Mouse (Mus musculus) hindbrain, embryonic 13.5 days (tissue): ENCODE measurements around the gene P2ry14. TPM values are rescaled to one million over a fixed set of nuclear protein-coding genes. Genes with fewer than 3 reads are reported as not detected.
A peak's percentile ranks its signal among the peaks of the same experiment; 100 is the strongest.
"Not testable (repeated sequence)": the region's sequence is repeated elsewhere in the genome, so short reads cannot be mapped to it uniquely, and the experiment has no call there.

ENCODE experiments used
- ATAC-seq: fragments of 200-750 bp; cut with Nextera tagmentation; 2 replicates; pipeline ENCODE4 v1.8.0; 2017; ENCODE audit warnings: moderate TSS enrichment; ENCODE audit not compliant: low FRiP score
- H3K27ac ChIP-seq: fragments of 300-500 bp; sonication (generic); 2 replicates; pipeline ENCODE4 v1.5.1; 2015; ENCODE audit warnings: inconsistent platforms, mild to moderate bottlenecking, moderate library complexity
- H3K27me3 ChIP-seq: fragments of 300-500 bp; sonication (generic); 2 replicates; pipeline ENCODE4 v1.6.1; 2015; ENCODE audit warnings: mild to moderate bottlenecking, inconsistent platforms
- H3K36me3 ChIP-seq: fragments of 300-500 bp; sonication (generic); 2 replicates; pipeline ENCODE4 v1.6.1; 2015; ENCODE audit warnings: mild to moderate bottlenecking, inconsistent platforms
- H3K4me1 ChIP-seq: fragments of 300-500 bp; sonication (generic); replicated peaks from 2 replicates; pipeline ENCODE4 v1.6.1; 2015; ENCODE audit warnings: inconsistent platforms
- H3K4me2 ChIP-seq: fragments of 300-500 bp; sonication (generic); 2 replicates; pipeline ENCODE4 v1.6.1; 2015; ENCODE audit warnings: inconsistent platforms, mild to moderate bottlenecking, moderate library complexity
- H3K4me3 ChIP-seq: fragments of 300-500 bp; sonication (generic); 2 replicates; pipeline ENCODE4 v1.5.1; 2015; ENCODE audit warnings: mild to moderate bottlenecking, inconsistent platforms
- H3K9ac ChIP-seq: fragments of 300-500 bp; sonication (generic); 2 replicates; pipeline ENCODE4 v1.6.1; 2015; ENCODE audit warnings: mild to moderate bottlenecking, inconsistent platforms
- H3K9me3 ChIP-seq: fragments of 300-500 bp; sonication (generic); 2 replicates; pipeline ENCODE4 v1.6.1; 2016; ENCODE audit warnings: inconsistent platforms
- WGBS: fragments of 180-500 bp; shearing (Covaris S2); methylation state at CpG from one replicate; pipeline ENCODE4 v1.1.7; 2015; 5-methylcytosine and 5-hydroxymethylcytosine counted together
- polyA plus RNA-seq: library from polyadenylated mRNA; unstranded; fragments of >200 nt; fragmentation: Nextera tagmentation; extraction: Ambion mirVana; gene quantifications from 2 replicates; pipeline ENCODE4 v1.2.1, GENCODE M21; 2015

The P2ry14 gene
- polyA plus RNA-seq, 1 experiment from 2014 or later = 3.8 TPM

- H3K4me3 ChIP-seq, H3K36me3 ChIP-seq, H3K27me3 ChIP-seq, H3K9me3 ChIP-seq, H3K9ac ChIP-seq, H3K27ac ChIP-seq, ATAC-seq, H3K4me2 ChIP-seq, H3K4me1 ChIP-seq: not testable (repeated sequence)
- 93% methylated on average over 4 of the region's 4 CpGs for WGBS
Observed at GRCm38 (mm10) chr3:59140941-59141340, 12.5 kb downstream of the P2ry14 start.

- no peak overlapping the region for H3K4me2 ChIP-seq
- no peak for ATAC-seq
- no peaks in the 10 kb centered on the region for H3K36me3 ChIP-seq
- H3K27me3 ChIP-seq = no peaks in the 10 kb centered on the region
- no peak overlapping the region for H3K27ac ChIP-seq
- no peak overlapping the region for H3K4me3 ChIP-seq
- no peaks in the 10 kb centered on the region for H3K4me1 ChIP-seq
- no peak overlapping the region for H3K9ac ChIP-seq
- no peaks in the 10 kb centered on the region for H3K9me3 ChIP-seq
- WGBS = 81% methylated on average over 2 of the region's 2 CpGs
Observed at GRCm38 (mm10) chr3:59140115-59140514, 13.3 kb downstream of the P2ry14 start.

- H3K4me2 ChIP-seq = no peak overlapping the region
- H3K9me3 ChIP-seq = no peaks in the 10 kb centered on the region
- no peaks in the 10 kb centered on the region for H3K36me3 ChIP-seq
- H3K9ac ChIP-seq = no peak overlapping the region
- no peaks in the 10 kb centered on the region for H3K4me1 ChIP-seq
- H3K27ac ChIP-seq = no peak overlapping the region
- ATAC-seq = no peak
- H3K27me3 ChIP-seq = no peaks in the 10 kb centered on the region
- no peak overlapping the region for H3K4me3 ChIP-seq
Observed at GRCm38 (mm10) chr3:59139651-59140051, 13.8 kb downstream of the P2ry14 start.

- Histone ChIP-seq H3K4me2 (no peak overlapping the region), H3K9ac (no peak overlapping the region), H3K27ac (no peak overlapping the region), H3K4me1 (no peaks in the 10 kb centered on the region), H3K36me3 (no peaks in the 10 kb centered on the region), H3K27me3 (no peaks in the 10 kb centered on the region), H3K9me3 (no peaks in the 10 kb centered on the region), H3K4me3 (no peak overlapping the region)
- no peak for ATAC-seq
- WGBS = 63% methylated on average over 12 of the region's 12 CpGs
Observed at GRCm38 (mm10) chr3:59138946-59139468, 14.4 kb downstream of the P2ry14 start.

- Histone ChIP-seq H3K4me1 (no peaks in the 10 kb centered on the region), H3K27me3 (no peaks in the 10 kb centered on the region), H3K9ac (no peak overlapping the region), H3K9me3 (no peaks in the 10 kb centered on the region), H3K36me3 (no peaks in the 10 kb centered on the region), H3K27ac (peak overlapping the region; percentile 52), H3K4me3 (no peak overlapping the region), H3K4me2 (no peak overlapping the region)
- ATAC-seq = no peak
- 80% methylated on average over 5 of the region's 5 CpGs for WGBS
Observed at GRCm38 (mm10) chr3:59135911-59136653, 17.3 kb downstream of the P2ry14 start.

- WGBS = 94% methylated on average over 5 of the region's 5 CpGs
- no peak overlapping the region for H3K4me3 ChIP-seq
- H3K27me3 ChIP-seq = no peaks in the 10 kb centered on the region
- H3K9ac ChIP-seq = no peak overlapping the region
- no peaks in the 10 kb centered on the region for H3K36me3 ChIP-seq
- no peaks in the 10 kb centered on the region for H3K4me1 ChIP-seq
- no peak overlapping the region for H3K4me2 ChIP-seq
- H3K9me3 ChIP-seq = no peaks in the 10 kb centered on the region
- no peak for ATAC-seq
- no peak overlapping the region for H3K27ac ChIP-seq
Observed at GRCm38 (mm10) chr3:59133189-59133588, 20.2 kb downstream of the P2ry14 start.

- ATAC-seq = no peak
- 94% methylated on average over 4 of the region's 4 CpGs for WGBS
- H3K27ac ChIP-seq = no peak overlapping the region
- no peaks in the 10 kb centered on the region for H3K36me3 ChIP-seq
- no peak overlapping the region for H3K9ac ChIP-seq
- no peak overlapping the region for H3K4me2 ChIP-seq
- no peaks in the 10 kb centered on the region for H3K4me1 ChIP-seq
- no peak overlapping the region for H3K4me3 ChIP-seq
- H3K27me3 ChIP-seq = no peaks in the 10 kb centered on the region
- no peaks in the 10 kb centered on the region for H3K9me3 ChIP-seq
Observed at GRCm38 (mm10) chr3:59131966-59132365, 21.5 kb downstream of the P2ry14 start.

GRCm38 (mm10) chr3:59131081-59131480 is 22.3 kb downstream of the P2ry14 start:
- no peak overlapping the region for H3K9ac ChIP-seq
- no peak for ATAC-seq
- WGBS = 80% methylated on average over 4 of the region's 4 CpGs

GRCm38 (mm10) chr3:59130431-59130830 is 23.0 kb downstream of the P2ry14 start:
- WGBS = 76% methylated on average over 8 of the region's 8 CpGs
- no peaks in the 10 kb centered on the region for H3K27me3 ChIP-seq
- no peak overlapping the region for H3K27ac ChIP-seq
- H3K4me3 ChIP-seq = no peak overlapping the region
- H3K9ac ChIP-seq = no peak overlapping the region
- no peak for ATAC-seq
- H3K4me2 ChIP-seq = no peak overlapping the region
- H3K4me1 ChIP-seq = no peaks in the 10 kb centered on the region
- no peaks in the 10 kb centered on the region for H3K36me3 ChIP-seq
- H3K9me3 ChIP-seq = no peaks in the 10 kb centered on the region

More at GRCm38 (mm10) chr3:59131081-59131480, 22.3 kb downstream of the P2ry14 start:
- Histone ChIP-seq H3K9me3 (no peaks in the 10 kb centered on the region), H3K36me3 (no peaks in the 10 kb centered on the region), H3K4me3 (no peak overlapping the region), H3K27ac (no peak overlapping the region), H3K4me2 (no peak overlapping the region), H3K27me3 (no peaks in the 10 kb centered on the region), H3K4me1 (no peaks in the 10 kb centered on the region)

GRCm38 (mm10) chr3:59129547-59129946 is 23.9 kb downstream of the P2ry14 start:
- 91% methylated on average over 3 of the region's 3 CpGs for WGBS
- Histone ChIP-seq H3K9ac (no peak overlapping the region), H3K27ac (no peak overlapping the region), H3K36me3 (no peaks in the 10 kb centered on the region), H3K9me3 (no peaks in the 10 kb centered on the region), H3K4me3 (no peak overlapping the region), H3K4me2 (no peak overlapping the region), H3K27me3 (no peaks in the 10 kb centered on the region), H3K4me1 (no peaks in the 10 kb centered on the region)
- ATAC-seq = no peak

- no peak overlapping the region for H3K27ac ChIP-seq
- H3K4me1 ChIP-seq = no peaks in the 10 kb centered on the region
- no peaks in the 10 kb centered on the region for H3K27me3 ChIP-seq
- no peaks in the 10 kb centered on the region for H3K36me3 ChIP-seq
- no peak overlapping the region for H3K4me3 ChIP-seq
- no peak overlapping the region for H3K4me2 ChIP-seq
- H3K9me3 ChIP-seq = no peaks in the 10 kb centered on the region
- ATAC-seq = no peak
- no peak overlapping the region for H3K9ac ChIP-seq
- whole genome bisulfite sequencing = 93% methylated on average over 20 of the region's 20 CpGs
Observed at GRCm38 (mm10) chr3:59128681-59129080, 24.7 kb downstream of the P2ry14 start.

GRCm38 (mm10) chr3:59125783-59126555 is 27.4 kb downstream of the P2ry14 start:
- no peak for ATAC-seq
- Histone ChIP-seq H3K4me1 (peaks cover 7% of the 10 kb centered on the region; the same call in 1 of the 2 replicates), H3K27me3 (no peaks in the 10 kb centered on the region), H3K9me3 (no peaks in the 10 kb centered on the region), H3K4me2 (no peak overlapping the region), H3K27ac (no peak overlapping the region), H3K9ac (no peak overlapping the region), H3K4me3 (no peak overlapping the region), H3K36me3 (no peaks in the 10 kb centered on the region)
- WGBS = 68% methylated on average over 7 of the region's 7 CpGs
